Mouse (Mus musculus): ENCODE data around the gene Matn3. TPM values are rescaled to one million over a fixed set of nuclear protein-coding genes. Genes with fewer than 3 reads are reported as not detected.
"Not testable (repeated sequence)": the region's sequence is repeated elsewhere in the genome, so short reads cannot be mapped to it uniquely, and the experiment has no call there.

The Matn3 gene
- polyA plus RNA-seq, 1 experiment from 2014 or later: 0.57 TPM

DNA sequence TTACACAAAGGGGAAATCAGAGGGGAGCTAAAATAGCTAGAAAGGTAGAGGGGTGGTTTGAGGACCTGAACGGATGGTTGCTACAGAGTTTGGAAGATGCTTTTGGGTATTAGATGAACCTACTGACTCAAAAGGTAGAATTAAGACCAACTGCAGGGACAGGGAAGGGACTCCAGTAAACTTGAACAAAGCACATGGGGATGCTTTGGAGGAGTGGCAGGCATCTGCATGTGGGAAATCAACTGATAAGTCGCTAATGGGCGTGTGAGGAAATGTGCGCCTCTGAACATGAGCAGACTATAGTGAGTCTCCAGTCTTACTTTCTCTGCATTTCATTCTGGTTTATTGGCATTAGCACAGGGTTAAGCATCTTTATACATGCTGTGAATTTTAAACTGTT is 16.6 kb upstream of the Matn3 start:
- Histone ChIP-seq H3K4me3 (ENCODE audit: low read length) (no peak overlapping the region), H3K27ac (ENCODE audit: low read length) (no peak overlapping the region), H3K36me3 (ENCODE audit: insufficient read depth, low read length) (peaks cover 23% of the 10 kb centered on the region), H3K4me1 (ENCODE audit: insufficient read depth, low read length) (peaks cover 31% of the 10 kb centered on the region), H3K27me3 (ENCODE audit: insufficient read depth, low read length) (no peaks in the 10 kb centered on the region), H3K9me3 (ENCODE audit: low read length) (no peaks in the 10 kb centered on the region), H3K4me2 (replicated peaks; ENCODE audit: low read depth, low read length) (no peak overlapping the region), H3K9ac (replicated peaks; ENCODE audit: low read length) (no peak overlapping the region)
- WGBS: 75% methylated on average over 4 of the region's 4 CpGs
- no peak for ATAC-seq (ENCODE audit: low FRiP score, low TSS enrichment)

DNA sequence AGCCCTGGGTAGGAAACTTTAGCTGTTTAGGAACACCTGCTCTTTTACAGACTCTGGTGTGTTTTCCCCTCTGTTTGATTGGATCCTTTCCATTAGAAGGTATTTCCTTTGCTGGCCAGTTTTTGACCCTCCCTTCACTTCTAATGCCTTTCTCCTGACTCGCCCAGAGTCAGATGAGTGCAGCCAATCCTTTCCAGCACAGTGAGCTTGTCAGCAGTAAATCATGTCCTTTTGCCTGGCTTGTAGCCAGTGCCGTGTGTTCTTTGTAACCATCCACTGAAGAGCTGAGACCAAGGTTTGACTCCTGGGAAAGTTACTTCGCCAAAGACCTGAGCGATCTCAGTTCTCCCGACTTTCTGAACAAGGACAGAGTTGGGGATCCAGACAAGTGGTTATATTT is 12.4 kb upstream of the Matn3 start:
- peak; percentile 89; the same call in 1 of the 2 replicates for ATAC-seq (ENCODE audit: low FRiP score, low TSS enrichment)
- 0 out of 2 replicates have a peak overlapping the region, but pooled peaks have one; percentile 40 for H3K27ac ChIP-seq (ENCODE audit: low read length)
- H3K4me3 ChIP-seq (ENCODE audit: low read length): no peak overlapping the region
- H3K4me2 ChIP-seq (replicated peaks; ENCODE audit: low read depth, low read length): no peak overlapping the region
- peaks cover 11% of the 10 kb centered on the region for H3K4me1 ChIP-seq (ENCODE audit: insufficient read depth, low read length)
- 34% methylated on average over 5 of the region's 5 CpGs for WGBS
- no peaks in the 10 kb centered on the region for H3K9me3 ChIP-seq (ENCODE audit: low read length)
- no peak overlapping the region for H3K9ac ChIP-seq (replicated peaks; ENCODE audit: low read length)
- H3K27me3 ChIP-seq (ENCODE audit: insufficient read depth, low read length): no peaks in the 10 kb centered on the region
- peaks cover 54% of the 10 kb centered on the region for H3K36me3 ChIP-seq (ENCODE audit: insufficient read depth, low read length)

GRCm38 (mm10) chr12:8936210-8936609 is 11.5 kb upstream of the Matn3 start:
- ATAC-seq (ENCODE audit: low FRiP score, low TSS enrichment); H3K4me3 ChIP-seq (ENCODE audit: low read length); H3K4me1 ChIP-seq (ENCODE audit: insufficient read depth, low read length); H3K27ac ChIP-seq (ENCODE audit: low read length); H3K9ac ChIP-seq (replicated peaks; ENCODE audit: low read length); H3K9me3 ChIP-seq (ENCODE audit: low read length); H3K4me2 ChIP-seq (replicated peaks; ENCODE audit: low read depth, low read length); H3K27me3 ChIP-seq (ENCODE audit: insufficient read depth, low read length): not testable (repeated sequence)
- WGBS: 71% methylated on average over 4 of the region's 4 CpGs
- H3K36me3 ChIP-seq (ENCODE audit: insufficient read depth, low read length): peaks cover 54% of the 10 kb centered on the region

- Histone ChIP-seq H3K4me1 (ENCODE audit: insufficient read depth, low read length) (peaks cover 8% of the 10 kb centered on the region; the same call in 1 of the 2 replicates), H3K27me3 (ENCODE audit: insufficient read depth, low read length) (no peaks in the 10 kb centered on the region), H3K27ac (ENCODE audit: low read length) (no peak overlapping the region), H3K9ac (replicated peaks; ENCODE audit: low read length) (no peak overlapping the region), H3K36me3 (ENCODE audit: insufficient read depth, low read length) (peaks cover 50% of the 10 kb centered on the region), H3K4me2 (replicated peaks; ENCODE audit: low read depth, low read length) (no peak overlapping the region), H3K9me3 (ENCODE audit: low read length) (no peaks in the 10 kb centered on the region), H3K4me3 (ENCODE audit: low read length) (no peak overlapping the region)
- WGBS: 91% methylated on average over 4 of the region's 4 CpGs
- no peak for ATAC-seq (ENCODE audit: low FRiP score, low TSS enrichment)
These were observed 8.2 kb upstream of the Matn3 start for GRCm38 (mm10) chr12:8939490-8939889.

DNA sequence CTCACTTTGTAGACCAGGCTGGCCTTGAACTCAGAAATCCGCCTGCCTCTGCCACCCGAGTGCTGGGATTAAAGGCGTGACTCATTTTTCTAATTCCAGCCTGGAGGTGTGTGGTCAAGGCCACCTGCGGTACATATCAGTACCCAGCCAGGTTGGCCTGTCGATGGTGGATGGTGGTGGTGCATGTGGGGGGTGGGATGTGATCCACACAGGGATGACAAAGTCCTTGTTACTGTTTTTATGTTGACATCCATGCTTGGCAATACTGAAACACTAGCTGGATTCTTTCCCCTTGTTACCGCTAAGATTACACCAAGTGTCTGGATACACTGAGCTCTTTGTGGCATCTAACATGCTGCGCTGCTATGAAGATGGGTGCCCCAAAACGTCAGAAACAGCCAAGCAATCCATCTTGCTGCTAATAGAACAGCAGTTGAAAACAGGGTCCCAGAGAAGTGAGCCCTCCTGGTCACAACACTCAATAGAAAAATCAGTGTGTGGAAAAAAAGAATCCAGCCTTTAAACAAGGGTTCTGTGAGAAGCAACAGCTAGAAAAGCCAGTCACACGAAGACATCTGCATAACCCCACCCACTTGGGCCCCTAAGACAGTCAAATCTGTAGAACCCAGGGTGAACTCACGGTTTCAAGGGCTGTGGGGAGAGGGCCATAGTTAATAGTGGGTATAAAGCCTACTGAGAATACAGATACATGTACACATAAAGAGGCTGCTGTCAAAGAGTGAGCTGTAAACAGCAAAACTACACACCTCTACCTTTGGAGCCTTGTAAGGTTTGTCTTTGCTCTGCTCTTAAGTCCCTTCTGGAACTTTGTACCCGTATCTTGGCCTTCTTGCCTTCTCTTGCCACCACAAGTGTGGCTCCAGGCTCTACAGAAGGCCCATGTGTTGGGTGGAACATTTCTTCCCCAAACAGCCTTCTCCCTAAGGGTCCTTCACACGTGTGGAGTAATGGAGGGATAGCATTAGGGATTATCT is 7.4 kb upstream of the Matn3 start:
- H3K4me3 ChIP-seq (ENCODE audit: low read length): no peak overlapping the region
- ATAC-seq (ENCODE audit: low FRiP score, low TSS enrichment): 0 out of 2 replicates have a peak, but pooled peaks have one; percentile 35
- 76% methylated on average over 12 of the region's 12 CpGs for WGBS
- H3K27me3 ChIP-seq (ENCODE audit: insufficient read depth, low read length): no peaks in the 10 kb centered on the region
- no peak overlapping the region for H3K4me2 ChIP-seq (replicated peaks; ENCODE audit: low read depth, low read length)
- peaks cover under 1% of the 10 kb centered on the region; the same call in 1 of the 2 replicates for H3K4me1 ChIP-seq (ENCODE audit: insufficient read depth, low read length)
- H3K9ac ChIP-seq (replicated peaks; ENCODE audit: low read length): no peak overlapping the region
- peaks cover 42% of the 10 kb centered on the region for H3K36me3 ChIP-seq (ENCODE audit: insufficient read depth, low read length)
- H3K27ac ChIP-seq (ENCODE audit: low read length): no peak overlapping the region
- H3K9me3 ChIP-seq (ENCODE audit: low read length): no peaks in the 10 kb centered on the region

DNA sequence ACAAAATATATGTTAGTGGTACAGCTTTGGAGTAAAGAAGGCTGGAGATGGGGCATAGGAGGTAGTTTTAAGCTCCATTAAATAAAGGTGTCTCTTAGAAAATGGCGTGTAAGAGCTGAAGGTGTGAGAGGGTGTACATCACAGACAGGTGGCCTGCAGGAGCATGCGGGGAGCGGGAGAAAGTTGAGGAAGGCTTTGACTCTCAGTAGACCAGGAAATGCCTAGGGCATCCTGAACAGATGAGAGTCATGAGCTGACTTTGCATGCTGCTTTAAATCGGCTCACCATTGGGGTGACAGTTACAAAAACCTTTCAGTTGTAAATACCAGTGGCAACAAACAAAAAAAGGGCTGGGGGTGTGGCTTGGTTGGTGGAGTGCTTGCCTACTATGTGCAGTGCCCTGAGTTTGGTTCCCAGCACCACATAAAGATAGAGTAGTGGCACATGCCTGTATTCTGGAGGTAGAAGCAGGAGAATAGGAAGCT is 6.6 kb upstream of the Matn3 start:
- Histone ChIP-seq H3K4me1 (ENCODE audit: insufficient read depth, low read length) (no peaks in the 10 kb centered on the region), H3K9me3 (ENCODE audit: low read length) (no peaks in the 10 kb centered on the region), H3K9ac (replicated peaks; ENCODE audit: low read length) (no peak overlapping the region), H3K4me2 (replicated peaks; ENCODE audit: low read depth, low read length) (no peak overlapping the region), H3K36me3 (ENCODE audit: insufficient read depth, low read length) (peaks cover 34% of the 10 kb centered on the region), H3K27ac (ENCODE audit: low read length) (no peak overlapping the region), H3K27me3 (ENCODE audit: insufficient read depth, low read length) (no peaks in the 10 kb centered on the region), H3K4me3 (ENCODE audit: low read length) (no peak overlapping the region)
- WGBS: 63% methylated on average over 4 of the region's 4 CpGs
- ATAC-seq (ENCODE audit: low FRiP score, low TSS enrichment): no peak

DNA sequence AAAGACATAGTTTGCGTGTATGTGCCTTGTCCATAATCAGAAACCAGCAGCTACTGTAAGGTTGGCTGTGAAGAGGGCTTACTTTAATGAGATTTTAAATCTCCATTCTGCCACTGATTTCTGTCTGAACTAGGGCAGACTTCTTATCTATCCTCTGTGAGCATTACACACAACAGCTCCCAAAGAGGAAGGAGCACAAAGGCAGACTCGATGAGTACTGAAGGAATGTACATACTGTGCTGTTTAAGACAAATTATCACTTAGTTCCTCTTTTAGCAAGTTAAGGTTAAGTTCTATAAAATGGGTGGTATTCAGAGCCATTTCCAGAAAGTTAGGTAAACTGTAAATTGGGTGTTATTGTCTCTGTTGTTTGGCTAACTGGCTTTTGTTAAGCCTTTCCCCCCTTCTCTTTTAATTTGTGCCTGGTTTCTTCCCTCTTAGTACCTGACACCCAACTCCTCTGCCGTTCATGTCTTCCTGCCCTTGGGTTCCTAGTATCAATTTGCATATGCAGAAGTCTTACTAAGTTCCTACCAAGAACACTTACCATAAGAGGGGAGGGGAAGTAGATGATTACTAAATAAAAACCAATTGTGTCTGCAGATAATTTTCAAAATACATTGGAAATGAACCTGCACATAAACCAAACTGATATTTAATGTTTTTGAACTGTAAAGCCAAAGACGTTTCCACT is 5.9 kb upstream of the Matn3 start:
- 66% methylated on average over 4 of the region's 4 CpGs for WGBS

GRCm38 (mm10) chr12:8947163-8947562 is 566 bp upstream of the Matn3 start:
- Histone ChIP-seq H3K4me1 (ENCODE audit: insufficient read depth, low read length) (peaks cover 13% of the 10 kb centered on the region), H3K9me3 (ENCODE audit: low read length) (no peaks in the 10 kb centered on the region), H3K9ac (replicated peaks; ENCODE audit: low read length) (peak overlapping the region; percentile 15; the same call in 1 of the 2 replicates), H3K27me3 (ENCODE audit: insufficient read depth, low read length) (peaks cover 10% of the 10 kb centered on the region), H3K36me3 (ENCODE audit: insufficient read depth, low read length) (no peaks in the 10 kb centered on the region), H3K4me2 (replicated peaks; ENCODE audit: low read depth, low read length) (peak overlapping the region; percentile 97), H3K27ac (ENCODE audit: low read length) (no peak overlapping the region), H3K4me3 (ENCODE audit: low read length) (peak overlapping the region; percentile 53)
- WGBS: 42% methylated on average over 9 of the region's 9 CpGs
- no peak for ATAC-seq (ENCODE audit: low FRiP score, low TSS enrichment)

More for the DNA sequence above, 5.9 kb upstream of the Matn3 start:
- Histone ChIP-seq H3K9me3 (ENCODE audit: low read length) (no peaks in the 10 kb centered on the region), H3K27me3 (ENCODE audit: insufficient read depth, low read length) (no peaks in the 10 kb centered on the region), H3K27ac (ENCODE audit: low read length) (no peak overlapping the region), H3K36me3 (ENCODE audit: insufficient read depth, low read length) (peaks cover 27% of the 10 kb centered on the region), H3K4me2 (replicated peaks; ENCODE audit: low read depth, low read length) (no peak overlapping the region), H3K4me1 (ENCODE audit: insufficient read depth, low read length) (0 out of 2 replicates have a peak, but pooled peaks cover under 1% of the 10 kb centered on the region), H3K9ac (replicated peaks; ENCODE audit: low read length) (no peak overlapping the region), H3K4me3 (ENCODE audit: low read length) (no peak overlapping the region)
- ATAC-seq (ENCODE audit: low FRiP score, low TSS enrichment): no peak

DNA sequence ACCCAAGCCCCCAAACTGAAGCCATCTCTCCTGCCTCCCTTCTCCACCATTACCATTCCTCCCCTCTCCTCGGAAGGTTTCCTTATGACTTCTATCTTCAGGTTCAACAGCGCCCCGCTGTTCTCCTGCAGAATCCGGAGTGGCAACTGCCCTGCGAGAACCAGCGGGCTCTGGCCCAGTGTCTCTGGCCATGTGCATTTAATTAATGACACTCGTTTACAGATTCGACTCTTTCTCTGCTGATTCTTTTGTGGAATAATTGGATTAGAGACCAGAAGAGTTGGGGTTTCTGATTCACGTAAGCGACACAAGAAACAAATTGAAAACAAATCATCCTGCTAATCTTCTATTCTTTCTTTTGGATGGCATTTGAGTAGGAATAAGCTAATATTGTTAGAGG is 5.4 kb downstream of the Matn3 start:
- Histone ChIP-seq H3K4me3 (ENCODE audit: low read length) (no peak overlapping the region), H3K36me3 (ENCODE audit: insufficient read depth, low read length) (no peaks in the 10 kb centered on the region), H3K9ac (replicated peaks; ENCODE audit: low read length) (no peak overlapping the region), H3K27ac (ENCODE audit: low read length) (no peak overlapping the region), H3K9me3 (ENCODE audit: low read length) (no peaks in the 10 kb centered on the region), H3K27me3 (ENCODE audit: insufficient read depth, low read length) (peaks cover 10% of the 10 kb centered on the region), H3K4me1 (ENCODE audit: insufficient read depth, low read length) (peaks cover 3% of the 10 kb centered on the region; the same call in 1 of the 2 replicates), H3K4me2 (replicated peaks; ENCODE audit: low read depth, low read length) (no peak overlapping the region)
- no peak for ATAC-seq (ENCODE audit: low FRiP score, low TSS enrichment)
- 83% methylated on average over 10 of the region's 10 CpGs for WGBS
